Mouse (Mus musculus) mouse trophoblast stem cell (cell line): ENCODE data around the gene Myl6.

ENCODE experiments used
- in situ Hi-C, 2 experiments: fragments of 300-500 bp; cut with MseI, MboI; formaldehyde crosslinking; loops; 2 replicates in 1 of 2; 3 replicates in 1 of 2; pipeline ENCODE4 v1.15.1; 2025

Gene Myl6

DNA sequence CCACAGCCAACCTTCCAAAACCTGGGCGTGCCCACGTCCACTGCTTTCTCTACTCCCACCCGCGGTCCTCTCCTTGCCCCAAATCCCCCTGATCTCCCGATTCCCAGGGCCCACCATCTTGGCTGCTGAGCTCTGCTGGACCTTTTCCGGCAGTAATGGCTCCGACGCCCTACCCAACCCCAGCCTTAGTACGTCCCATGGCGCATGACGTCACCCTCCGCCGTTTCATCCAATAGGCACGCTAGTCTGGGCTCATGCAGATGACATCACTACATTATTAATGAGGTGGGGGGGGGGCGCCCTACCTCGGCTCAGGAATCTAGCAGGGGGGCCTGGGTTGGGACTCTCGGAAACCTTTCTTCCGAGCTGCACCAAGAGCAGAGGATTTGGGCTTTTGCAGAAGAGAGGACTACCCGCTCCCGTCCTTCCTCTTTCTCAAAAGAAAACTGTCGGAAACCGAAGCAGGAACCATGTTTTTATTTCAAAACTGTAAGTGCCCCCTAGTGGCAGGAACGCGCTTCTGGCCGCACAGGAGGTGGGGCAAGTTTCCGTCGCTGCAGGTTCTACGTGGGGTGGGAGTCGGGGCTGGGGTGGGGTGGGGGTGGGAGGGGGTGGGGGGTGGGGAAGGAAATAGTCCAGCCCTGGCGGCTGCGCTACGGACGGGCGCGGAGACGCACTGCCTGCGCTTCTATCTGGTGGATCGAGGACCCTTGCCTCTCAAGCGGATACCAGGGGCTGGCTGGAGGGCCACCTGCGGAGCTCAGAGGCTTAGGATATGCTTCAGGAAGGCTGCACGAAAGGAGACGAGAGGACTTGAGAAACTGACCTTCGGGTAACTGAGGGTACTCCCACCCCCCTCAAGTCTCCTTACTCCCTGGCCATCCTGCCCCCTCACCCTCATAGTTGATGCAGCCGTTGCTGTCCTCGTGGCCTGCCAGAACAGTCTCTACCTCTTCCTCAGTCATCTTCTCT is at the start of gene Myl6:
Gene Myl6, minus strand, starts transcription at position 451 of the 972 bp plus-strand sequence.
- in situ Hi-C loops = no loop called here

DNA sequence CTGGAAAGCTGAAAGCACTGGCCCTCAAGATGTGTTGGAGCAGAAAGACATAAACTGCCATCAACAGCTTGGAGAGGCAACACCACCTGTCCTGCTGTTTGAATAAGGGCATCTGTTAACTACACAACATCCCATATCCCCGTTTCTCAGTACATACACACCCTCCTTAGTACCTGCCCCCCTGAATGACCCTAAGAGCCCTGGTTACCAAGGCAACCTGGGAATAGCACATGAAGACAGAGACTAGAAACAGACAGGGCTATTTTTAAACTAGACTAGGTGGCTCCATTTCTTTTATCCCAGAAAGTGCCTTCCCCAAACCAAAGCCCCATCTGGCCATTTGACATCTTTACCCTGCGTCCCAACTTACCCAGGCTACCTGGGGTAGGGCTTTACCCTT is 49.2 kb upstream of the Myl6 start:
- in situ Hi-C loops = no loop called here

DNA sequence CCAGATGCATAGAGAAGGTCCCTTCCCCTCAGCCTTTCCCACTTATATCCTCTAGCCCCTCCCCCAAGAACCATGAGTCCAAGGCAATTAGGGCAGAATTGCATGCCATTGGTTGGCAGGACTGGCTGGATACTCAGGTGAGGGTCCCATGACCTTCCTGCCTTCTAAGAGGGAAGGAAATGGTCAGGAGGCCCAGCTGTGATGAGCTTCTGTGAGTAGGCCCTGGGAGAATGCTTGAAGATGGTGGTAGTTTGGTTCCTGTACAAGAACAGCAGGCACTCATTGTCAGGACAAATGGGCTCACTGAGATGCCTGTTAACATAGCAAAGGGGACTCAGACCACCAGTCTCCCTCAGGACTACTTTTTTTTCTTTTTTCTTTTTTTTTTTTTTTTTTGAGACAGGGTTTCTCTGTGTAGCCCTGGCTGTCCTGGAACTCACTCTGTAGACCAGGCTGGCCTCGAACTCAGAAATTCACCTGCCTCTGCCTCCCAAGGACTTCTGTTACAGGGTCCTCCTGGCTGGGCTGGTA is 44.5 kb upstream of the Myl6 start:
- in situ Hi-C loops = no loop called here

DNA sequence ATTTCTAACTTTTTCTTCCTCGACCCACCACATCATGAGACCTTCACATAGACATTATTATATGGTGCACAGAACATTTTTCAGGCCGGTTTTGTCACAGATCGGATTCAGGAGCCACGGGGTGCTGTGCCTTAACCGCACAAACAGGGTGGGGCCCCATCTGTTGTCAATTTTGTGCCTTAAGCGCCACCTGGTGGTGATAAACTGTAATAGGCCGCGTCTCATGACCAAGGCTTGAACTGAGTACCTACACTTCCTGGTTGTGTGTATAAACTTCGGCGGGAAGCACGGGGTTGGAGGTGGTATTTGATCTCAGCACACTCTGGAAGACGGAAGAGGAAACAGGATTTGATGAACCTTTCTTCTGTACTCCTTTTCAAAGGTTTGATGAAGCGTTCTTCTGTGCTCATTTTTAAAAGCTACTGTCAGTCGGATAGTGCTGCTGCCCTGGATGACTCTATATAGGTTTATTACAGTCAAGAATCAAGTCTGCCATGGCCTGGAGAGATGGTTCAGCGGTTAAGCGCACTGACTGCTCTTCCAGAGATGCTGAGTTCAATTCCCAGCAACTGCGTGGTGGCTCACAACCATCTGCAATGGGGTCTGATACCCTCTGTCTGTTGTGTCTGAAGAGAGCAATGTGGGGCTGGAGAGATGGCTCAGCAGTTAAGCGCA is 42.5 kb upstream of the Myl6 start:
- in situ Hi-C loops = no loop called here

DNA sequence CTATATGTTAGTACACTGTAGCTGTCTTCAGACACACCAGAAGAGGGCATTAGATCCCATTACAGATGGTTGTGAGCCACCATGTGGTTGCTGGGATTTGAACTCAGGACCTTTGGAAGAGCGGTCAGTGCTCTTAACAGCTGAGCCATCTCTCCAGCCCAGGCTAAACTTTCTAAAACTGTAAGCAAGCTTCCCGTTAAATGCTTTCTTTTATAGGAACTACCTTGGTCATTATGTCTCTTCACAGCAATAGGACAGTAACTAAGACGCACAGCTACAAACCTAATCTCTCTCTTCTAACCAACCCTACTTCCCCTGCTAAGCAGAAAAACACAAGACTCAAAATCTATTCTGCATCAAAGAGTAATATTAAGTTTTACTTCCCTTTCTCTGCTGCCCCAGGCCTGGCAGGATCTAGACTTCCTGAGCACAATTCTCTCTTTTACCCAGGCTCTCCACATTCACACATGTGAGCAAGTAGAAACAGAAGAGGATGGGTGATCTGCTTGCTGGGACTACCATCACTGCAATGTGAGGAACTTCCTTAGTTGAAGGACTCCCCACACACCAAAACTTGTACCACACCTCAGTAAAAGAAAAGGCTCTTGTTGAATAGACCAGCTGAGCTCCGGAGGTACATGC is 41.8 kb upstream of the Myl6 start:
- in situ Hi-C loops = no loop called here

DNA sequence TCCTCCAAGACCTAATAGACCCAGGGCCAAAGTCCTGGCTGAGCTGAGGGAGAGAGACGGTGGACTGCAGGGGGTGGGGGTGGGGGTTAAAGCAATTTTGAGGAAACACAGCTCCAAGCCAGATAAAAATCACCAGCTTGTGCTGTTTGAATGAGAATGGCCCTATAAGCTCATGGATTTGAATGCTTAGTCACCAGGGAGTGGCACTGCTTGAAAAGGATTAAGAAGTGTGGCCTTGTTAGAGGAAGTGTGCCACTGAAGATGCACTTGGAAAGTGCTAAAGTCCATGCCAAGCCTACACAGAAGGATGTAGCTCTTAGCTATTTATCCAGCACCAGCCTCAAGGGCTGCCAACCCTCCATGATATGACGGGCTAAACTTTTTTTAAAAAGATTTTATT is 41.3 kb upstream of the Myl6 start:
- in situ Hi-C loops = no loop called here

DNA sequence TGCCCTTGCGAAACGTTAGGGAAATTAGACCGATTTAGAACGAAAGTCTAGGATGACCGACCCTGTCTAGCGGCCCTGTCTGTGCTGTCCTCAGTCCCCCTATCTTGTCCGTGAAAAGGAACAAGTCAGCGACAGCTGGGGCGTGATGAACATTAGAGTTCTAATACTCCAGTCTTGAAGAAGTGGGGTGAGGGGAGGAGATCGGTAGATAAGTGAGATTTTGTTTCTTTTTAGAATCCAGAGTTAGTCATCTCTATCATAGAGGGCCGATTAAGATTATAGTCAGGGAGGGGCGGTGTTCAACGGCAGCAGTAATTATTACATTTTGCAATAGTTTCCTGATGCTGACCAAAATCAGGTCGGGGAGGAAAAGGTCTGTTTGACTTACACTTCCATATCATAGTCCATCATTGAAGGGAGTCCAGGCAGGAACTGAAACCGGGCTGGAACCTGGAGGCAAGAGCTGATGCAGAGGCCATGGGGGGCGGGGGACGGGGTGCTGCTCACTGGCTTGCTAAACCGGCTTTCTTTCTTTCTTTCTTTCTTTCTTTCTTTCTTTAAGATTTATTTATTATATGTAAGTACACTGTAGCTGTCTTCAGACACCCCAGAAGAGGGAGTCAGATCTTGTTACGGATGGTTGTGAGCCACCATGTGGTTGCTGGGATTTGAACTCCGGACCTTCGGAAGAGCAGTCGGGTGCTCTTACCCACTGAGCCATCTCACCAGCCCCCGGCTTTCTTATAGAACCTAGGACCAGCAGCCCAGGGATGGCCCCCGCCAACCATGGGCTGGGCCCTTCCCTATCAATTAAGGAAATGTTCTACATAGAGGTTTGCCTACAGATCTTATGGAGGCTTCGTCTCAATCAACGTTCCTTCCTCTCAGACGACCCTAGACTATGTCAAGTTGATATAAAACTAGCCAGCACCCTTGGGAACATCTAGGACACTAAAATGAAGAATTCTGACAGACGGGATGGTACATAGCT is 32.7 kb upstream of the Myl6 start:
- in situ Hi-C loops = no loop called here

DNA sequence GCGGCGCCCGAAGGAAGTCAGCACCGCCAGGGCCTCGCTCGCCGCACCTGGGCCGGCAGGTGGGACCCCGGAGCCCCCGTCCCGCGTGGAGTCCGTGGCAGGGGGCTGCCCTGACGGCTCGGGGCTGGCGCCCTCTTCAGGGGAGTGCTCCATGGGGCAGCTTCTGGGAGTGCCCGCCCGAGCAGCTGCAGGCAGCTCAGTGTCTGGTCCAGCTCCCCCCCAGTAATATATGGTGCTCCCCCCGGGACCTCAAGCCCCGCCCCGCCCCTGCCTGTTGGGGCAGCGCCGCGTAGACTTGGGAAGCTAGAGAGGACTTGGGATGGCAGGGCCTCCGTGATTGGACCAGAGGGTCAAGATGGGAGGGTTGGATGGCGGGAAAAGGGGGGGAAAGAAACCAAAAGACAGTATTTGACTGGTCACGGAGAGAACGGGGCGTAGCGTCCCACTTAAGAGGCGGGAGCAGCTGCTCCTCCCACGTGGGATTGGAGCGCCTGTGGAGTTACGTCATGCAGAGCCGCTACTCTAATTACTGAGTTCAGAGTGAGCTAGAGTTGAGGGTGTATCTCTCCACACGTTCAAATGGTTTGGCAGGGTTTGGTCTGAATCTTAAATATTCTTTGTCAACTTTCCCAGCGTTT is 31.8 kb upstream of the Myl6 start, which contains the start of gene Esyt1:
Gene Esyt1, minus strand, starts transcription at position 201 of the 638 bp plus-strand sequence.
- in situ Hi-C loops = no loop called here

DNA sequence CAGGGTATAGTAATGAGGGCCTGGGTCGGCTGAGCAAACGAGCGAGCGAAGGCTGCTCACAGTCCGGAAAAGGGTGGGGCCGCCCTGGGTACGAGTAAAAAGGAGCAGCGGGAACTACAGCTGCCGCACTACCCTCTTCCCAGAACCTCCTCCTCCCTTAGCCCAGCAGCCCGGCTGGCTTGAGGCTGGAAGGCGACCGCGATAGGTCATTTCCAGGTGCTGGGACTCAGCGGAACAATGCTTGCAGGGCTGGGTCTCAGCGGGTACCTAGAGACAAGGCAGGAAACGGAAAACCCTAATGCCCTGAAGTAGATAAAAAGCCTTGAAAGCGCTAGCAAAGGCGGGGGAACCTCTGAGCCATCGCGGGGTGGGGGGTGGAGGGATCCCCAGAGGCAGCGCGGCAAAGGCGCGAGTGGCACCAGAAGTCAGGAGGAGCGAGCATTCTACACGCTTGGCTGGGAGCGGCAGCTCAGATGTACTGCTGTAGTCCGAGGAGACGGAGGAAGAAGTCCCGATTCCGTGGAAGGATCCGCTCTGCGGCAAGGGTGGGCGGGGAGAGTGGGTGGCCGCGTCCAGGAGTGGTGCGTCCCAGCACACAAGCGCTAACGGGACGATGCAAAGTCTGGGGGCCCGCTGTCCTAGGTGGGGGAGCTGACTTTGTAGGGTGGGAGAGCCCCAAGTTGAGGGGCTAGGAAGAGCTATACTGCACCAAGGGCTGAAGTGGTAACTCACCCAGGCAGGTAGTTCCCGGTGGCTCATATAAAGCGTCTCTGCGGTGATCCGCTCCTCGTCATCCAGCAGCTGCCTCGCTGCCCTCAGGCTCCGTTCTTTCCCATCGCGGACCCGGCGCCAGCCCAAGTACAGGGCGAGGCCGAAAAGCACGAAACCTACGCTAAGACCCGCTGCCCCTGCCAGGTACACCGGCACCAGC is 31.1 kb upstream of the Myl6 start:
- in situ Hi-C loops = no loop called here

DNA sequence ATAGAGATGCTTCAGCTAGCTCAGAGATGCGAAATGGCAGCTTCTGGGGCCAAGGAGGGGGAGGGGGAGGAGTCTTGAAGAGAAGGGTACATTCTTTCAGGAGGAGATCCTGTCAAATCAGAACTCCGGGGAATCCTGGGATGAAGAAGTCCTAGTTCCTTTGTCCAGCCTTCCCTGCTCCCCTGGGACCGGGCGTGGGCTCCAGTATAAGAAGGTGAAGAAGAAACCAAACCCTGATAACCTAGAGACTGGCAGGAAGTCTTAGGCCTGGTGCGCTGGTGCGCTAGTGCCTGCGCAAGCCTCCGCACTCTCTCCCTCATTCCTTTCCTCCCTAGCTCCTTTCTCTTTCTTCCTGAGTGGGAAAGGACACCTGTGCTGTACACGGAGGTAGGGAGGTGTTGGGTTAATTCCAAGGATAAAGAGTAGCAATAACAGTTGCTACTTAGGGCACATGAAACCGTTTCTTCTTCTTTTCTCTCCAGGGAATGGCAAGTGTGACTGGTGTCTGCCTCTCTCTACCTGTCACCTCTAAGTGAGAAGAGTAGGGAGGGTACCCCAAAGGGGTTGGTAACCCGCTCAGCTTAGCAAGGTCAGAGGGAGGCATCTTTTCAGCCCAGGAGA is 30.3 kb upstream of the Myl6 start:
- in situ Hi-C loops = no loop called here

DNA sequence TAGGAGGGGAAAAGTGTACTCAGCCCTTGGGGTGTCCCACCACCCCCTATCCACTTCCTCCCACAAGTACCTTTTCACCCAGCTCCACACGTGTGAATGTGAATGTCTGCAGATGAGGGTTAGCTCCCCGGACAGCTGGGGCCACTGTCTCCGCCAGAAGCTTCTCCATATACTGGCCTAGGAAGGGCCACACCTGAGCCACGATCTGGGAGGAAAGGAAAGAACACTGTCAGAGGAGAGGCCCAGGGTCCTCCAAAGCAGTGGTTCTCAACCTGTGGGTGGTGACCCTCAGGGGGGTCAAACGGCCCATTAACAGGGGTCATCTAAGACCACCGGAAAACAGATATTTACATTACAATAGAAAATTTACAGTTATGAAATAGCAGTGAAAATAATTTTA is 28.4 kb upstream of the Myl6 start:
- in situ Hi-C loops = no loop called here

DNA sequence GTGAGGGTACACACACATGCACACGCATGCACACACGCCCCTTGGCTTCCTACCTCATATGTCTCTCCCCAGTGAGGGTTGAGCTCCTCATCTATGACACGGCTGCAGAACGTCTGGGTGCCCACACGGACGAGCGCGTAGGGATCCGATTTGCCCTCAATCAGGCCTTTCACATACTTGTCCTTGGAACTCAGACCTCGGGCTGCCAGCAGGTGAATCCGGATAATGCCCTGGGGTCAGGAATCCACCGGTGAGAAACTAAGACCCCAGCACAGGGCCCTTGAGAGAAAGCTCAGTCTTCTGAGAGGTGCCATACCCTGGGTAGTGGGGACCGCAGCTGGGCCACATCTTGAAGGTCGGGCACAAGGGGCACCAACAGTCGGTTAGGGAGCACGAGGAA is 26.6 kb upstream of the Myl6 start:
- in situ Hi-C loops = no loop called here

DNA sequence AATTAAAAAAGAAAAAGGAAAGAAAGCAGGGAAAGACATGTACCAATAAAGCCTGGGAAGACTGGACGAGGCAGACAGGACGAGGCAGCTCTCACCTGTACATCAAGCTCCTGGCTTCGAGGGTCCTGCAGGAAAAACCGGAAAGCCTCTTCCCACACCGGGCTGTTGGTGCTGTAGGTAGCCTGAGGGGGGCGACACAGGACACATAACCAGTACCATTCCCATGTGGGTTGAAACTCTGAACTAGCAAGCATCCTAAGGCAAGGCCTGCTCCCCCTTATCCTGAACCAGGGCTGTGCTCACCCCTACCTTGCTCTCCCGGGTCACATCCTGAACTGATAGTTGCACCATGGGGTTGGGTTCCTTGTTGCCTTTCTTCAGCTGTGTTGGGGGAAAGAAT is 24.9 kb upstream of the Myl6 start:
- in situ Hi-C loops = no loop called here

DNA sequence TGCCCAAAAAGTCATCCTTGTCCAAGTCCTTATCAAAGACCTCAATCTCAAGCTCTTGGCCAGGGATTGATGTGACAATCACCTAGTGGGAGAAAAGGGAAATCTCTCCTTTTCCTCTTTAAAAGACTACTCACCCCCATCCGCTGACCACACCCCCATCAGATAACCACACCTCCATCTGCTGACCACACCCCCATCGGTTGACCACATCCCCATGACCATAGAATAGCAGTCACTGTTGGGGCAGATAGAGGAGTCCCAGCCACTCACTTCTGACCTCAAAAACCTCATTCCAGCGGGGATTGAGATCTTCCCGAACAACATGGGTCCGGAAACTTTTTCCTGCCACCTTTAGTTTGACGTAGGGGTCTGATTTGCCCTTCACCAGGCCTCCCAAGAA is 22.7 kb upstream of the Myl6 start:
- in situ Hi-C loops = no loop called here

DNA sequence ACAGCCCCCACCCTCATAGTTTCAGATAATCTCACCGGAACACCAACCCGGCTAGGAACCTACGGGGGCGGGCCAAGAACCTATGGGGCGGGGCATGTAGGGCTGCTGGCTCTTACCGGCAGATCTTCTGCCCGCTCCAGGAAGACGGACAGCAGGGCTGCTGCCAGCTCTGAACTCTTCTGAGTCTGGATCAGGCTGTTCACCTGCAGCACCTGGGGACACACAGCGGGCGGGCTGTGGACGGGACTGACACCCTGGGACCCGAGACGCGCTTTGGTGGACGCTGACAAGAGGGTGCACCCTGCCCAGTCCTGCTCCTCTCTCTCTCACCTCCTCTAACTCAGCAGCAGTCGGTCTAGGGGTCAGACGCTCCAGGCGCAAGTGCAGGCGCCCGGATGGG is 22.1 kb upstream of the Myl6 start:
- in situ Hi-C loops = no loop called here

DNA sequence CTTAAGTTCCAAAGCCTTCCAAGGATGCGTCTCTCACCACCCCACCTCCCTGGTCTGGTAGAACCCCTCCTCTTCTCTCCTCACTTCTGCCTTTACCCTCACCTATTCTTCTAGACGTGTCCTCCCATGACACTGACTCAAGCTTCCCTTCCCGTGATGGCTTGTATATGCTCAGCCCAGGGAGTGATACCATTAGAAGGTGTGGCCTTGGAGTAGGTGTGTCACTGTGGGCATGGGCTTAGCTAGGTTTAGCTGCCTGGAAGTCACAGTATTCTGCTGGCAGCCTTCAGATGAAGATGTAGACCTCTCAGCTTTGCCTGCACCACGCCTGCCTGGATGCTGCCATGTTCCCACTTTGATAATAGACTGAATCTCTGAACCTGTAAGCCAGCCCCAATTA is 21.1 kb upstream of the Myl6 start:
- in situ Hi-C loops = no loop called here

DNA sequence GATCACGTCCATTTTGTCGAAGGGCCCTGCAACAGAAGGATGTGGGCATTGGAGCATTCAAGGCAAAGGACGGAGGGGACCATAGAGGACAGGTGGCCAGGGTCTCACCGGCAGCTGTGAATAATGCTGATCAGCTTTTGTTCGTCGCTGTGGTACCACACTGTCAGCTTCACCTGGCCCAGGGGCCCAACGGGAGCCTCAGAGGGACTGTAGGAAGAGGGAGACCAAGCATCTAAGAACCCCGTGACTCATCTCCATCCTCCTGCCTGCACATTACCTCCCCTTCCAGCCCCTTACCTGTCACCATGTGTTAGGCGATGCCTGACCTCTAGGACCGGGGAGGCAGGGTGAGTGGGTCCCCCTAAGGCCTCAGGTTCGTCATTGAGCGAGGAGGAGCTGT is 17.8 kb upstream of the Myl6 start:
- in situ Hi-C loops = no loop called here

DNA sequence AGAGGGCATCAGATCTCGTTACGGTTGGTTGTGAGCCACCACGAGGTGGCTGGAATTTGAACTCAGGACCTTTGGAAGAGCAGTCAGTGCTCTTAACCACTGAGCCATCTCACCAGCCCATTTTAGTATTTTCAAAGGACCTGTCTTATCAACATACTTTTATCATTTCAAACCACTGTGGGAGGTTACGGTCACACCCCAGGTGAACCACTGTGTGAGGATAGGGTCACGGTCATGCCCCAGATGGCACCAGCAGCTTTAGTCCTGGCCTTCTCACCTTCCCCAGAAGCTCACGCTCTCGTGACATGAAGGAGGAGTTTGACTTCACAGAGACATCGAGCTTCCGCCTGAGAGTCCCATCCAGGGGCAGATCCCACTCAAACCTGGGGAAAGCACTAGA is 17.2 kb upstream of the Myl6 start:
- in situ Hi-C loops = no loop called here

DNA sequence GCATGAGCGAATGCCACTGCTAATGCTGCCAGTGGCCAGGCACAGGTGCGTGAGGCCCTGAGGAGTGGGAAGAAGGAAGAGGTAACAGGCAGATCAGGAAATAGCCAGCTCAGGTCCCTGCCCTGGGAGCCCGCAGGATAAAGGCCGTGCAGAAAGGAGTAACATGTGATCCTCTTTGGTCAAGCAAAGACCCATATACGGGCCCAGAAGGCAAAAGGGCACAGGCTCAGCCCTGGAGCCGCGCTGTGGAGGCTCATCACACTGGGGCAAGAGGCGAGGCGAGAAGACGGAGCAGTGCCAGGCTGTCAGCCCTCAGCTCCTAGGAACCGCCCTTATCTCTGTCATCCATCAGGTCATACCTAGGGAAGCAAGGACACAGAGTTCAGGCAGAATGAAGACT is 16.4 kb upstream of the Myl6 start:
- in situ Hi-C loops = no loop called here
